Mouse (Mus musculus) megakaryocyte, embryonic 14.5 days (primary cell): ENCODE measurements around the gene Dcun1d4.

ENCODE experiments used
- FLI1 ChIP-seq: IDR thresholded peaks from 2 replicates; pipeline ENCODE4 v1.6.1; 2012; ENCODE audit warnings: low read length, inconsistent platforms, mixed read lengths
- GATA1 ChIP-seq: IDR thresholded peaks from 3 replicates; pipeline ENCODE4 v1.6.1; 2012; ENCODE audit warnings: mixed read lengths, low read length, inconsistent platforms, borderline replicate concordance

- TF ChIP-seq FLI1 (no peak), GATA1 (no peak)
Observed at GRCm38 (mm10) chr5:73547252-73547651, 66.5 kb downstream of the Dcun1d4 start.
